Mouse (Mus musculus): ENCODE measurements around the gene Sike1.

Gene Sike1

GRCm38 (mm10) chr3:102995605-102996321, at the start of gene Sike1:
Gene Sike1, plus strand, starts transcription at chr3:102995708.
- DNase-seq (ENCODE audit: low spot score): peak; percentile 96

- no peak for DNase-seq (ENCODE audit: low spot score)
Observed at GRCm38 (mm10) chr3:102946312-102946711, 49.2 kb upstream of the Sike1 start.

GRCm38 (mm10) chr3:102946861-102947260, 48.6 kb upstream of the Sike1 start:
- no peak for DNase-seq (ENCODE audit: low spot score)

GRCm38 (mm10) chr3:102954476-102954875, 41.0 kb upstream of the Sike1 start:
- DNase-seq (ENCODE audit: low spot score): no peak

GRCm38 (mm10) chr3:102955143-102955542, 40.4 kb upstream of the Sike1 start:
- DNase-seq (ENCODE audit: low spot score): no peak

- DNase-seq (ENCODE audit: low spot score): no peak
Observed at GRCm38 (mm10) chr3:102955596-102955995, 39.9 kb upstream of the Sike1 start.

GRCm38 (mm10) chr3:102964033-102964432, 31.5 kb upstream of the Sike1 start, which contains the start of gene Nr1h5:
Gene Nr1h5, minus strand, starts transcription at chr3:102964133.
- DNase-seq (ENCODE audit: low spot score): no peak

- no peak for DNase-seq (ENCODE audit: low spot score)
Observed at GRCm38 (mm10) chr3:102970067-102970466, 25.4 kb upstream of the Sike1 start.

- DNase-seq (ENCODE audit: low spot score): no peak
Observed at GRCm38 (mm10) chr3:102970508-102970907, 25.0 kb upstream of the Sike1 start.

- DNase-seq (ENCODE audit: low spot score): no peak
Observed at GRCm38 (mm10) chr3:102976906-102977305, 18.6 kb upstream of the Sike1 start.

GRCm38 (mm10) chr3:102979550-102980348, 15.8 kb upstream of the Sike1 start:
- no peak for DNase-seq (ENCODE audit: low spot score)

- DNase-seq (ENCODE audit: low spot score): no peak
Observed at GRCm38 (mm10) chr3:102980349-102980736, 15.2 kb upstream of the Sike1 start.

- DNase-seq (ENCODE audit: low spot score): no peak
Observed at GRCm38 (mm10) chr3:102991041-102991440, 4.5 kb upstream of the Sike1 start.

- DNase-seq (ENCODE audit: low spot score): peak; percentile 44
Observed at GRCm38 (mm10) chr3:102992936-102993335, 2.6 kb upstream of the Sike1 start.

- DNase-seq (ENCODE audit: low spot score): no peak
Observed at GRCm38 (mm10) chr3:102995233-102995604, 289 bp upstream of the Sike1 start.

GRCm38 (mm10) chr3:102997036-102997435, 1.5 kb downstream of the Sike1 start:
- DNase-seq (ENCODE audit: low spot score): no peak

- no peak for DNase-seq (ENCODE audit: low spot score)
Observed at GRCm38 (mm10) chr3:102997591-102997990, 2.1 kb downstream of the Sike1 start.

GRCm38 (mm10) chr3:103001595-103001994, 6.1 kb downstream of the Sike1 start:
- no peak for DNase-seq (ENCODE audit: low spot score)

GRCm38 (mm10) chr3:103017350-103017749, 21.8 kb downstream of the Sike1 start:
- DNase-seq (ENCODE audit: low spot score): no peak

- DNase-seq (ENCODE audit: low spot score): no peak
Observed at GRCm38 (mm10) chr3:103019462-103019861, 24.0 kb downstream of the Sike1 start.

- DNase-seq (ENCODE audit: low spot score): peak; percentile 99
Observed at GRCm38 (mm10) chr3:103020249-103020942, 24.9 kb downstream of the Sike1 start, which contains the start of gene Csde1. Gene Csde1, plus strand, starts transcription at chr3:103020426.

- DNase-seq (ENCODE audit: low spot score): peak; percentile 91
Observed at GRCm38 (mm10) chr3:103020943-103021638, 25.6 kb downstream of the Sike1 start.

All from adipocyte (in vitro differentiated cells).